Mouse (Mus musculus): Measurements from ENCODE around the gene Lypd8.
"Not testable (repeated sequence)": the region's sequence is repeated elsewhere in the genome, so short reads cannot be mapped to it uniquely, and the experiment has no call there.

Gene Lypd8

GRCm38 (mm10) chr11:58378763-58379278 is at the start of gene Lypd8:
TSS of gene Lypd8 (plus strand) at chr11:58379043.
- DNase-seq = no peak

GRCm38 (mm10) chr11:58329906-58330275 is 49.0 kb upstream of the Lypd8 start:
- DNase-seq = no peak

GRCm38 (mm10) chr11:58330276-58331148 is 48.3 kb upstream of the Lypd8 start, which contains the start of the genes Zfp672 and Sh3bp5l:
TSS of gene Zfp672 (minus strand) at chr11:58330339.
TSS of gene Sh3bp5l (plus strand) at chr11:58330724.
- peak; percentile 82 to 85 for DNase-seq

GRCm38 (mm10) chr11:58331149-58331495 is 47.7 kb upstream of the Lypd8 start:
- no peak for DNase-seq

- DNase-seq = no peak
Measured at GRCm38 (mm10) chr11:58331546-58331945, 47.3 kb upstream of the Lypd8 start.

- no peak for DNase-seq
Measured at GRCm38 (mm10) chr11:58334746-58335145, 44.1 kb upstream of the Lypd8 start.

- no peak for DNase-seq
Measured at GRCm38 (mm10) chr11:58346745-58347144, 32.1 kb upstream of the Lypd8 start.

GRCm38 (mm10) chr11:58350628-58351027 is 28.2 kb upstream of the Lypd8 start:
- DNase-seq = no peak

- DNase-seq = no peak
Measured at GRCm38 (mm10) chr11:58351179-58351578, 27.7 kb upstream of the Lypd8 start.

GRCm38 (mm10) chr11:58352681-58353548 is 25.9 kb upstream of the Lypd8 start:
- no peak for DNase-seq

- no peak for DNase-seq
Measured at GRCm38 (mm10) chr11:58353709-58354108, 25.1 kb upstream of the Lypd8 start.

- DNase-seq = no peak
Measured at GRCm38 (mm10) chr11:58354476-58354875, 24.4 kb upstream of the Lypd8 start.

GRCm38 (mm10) chr11:58354927-58355326 is 23.9 kb upstream of the Lypd8 start:
- DNase-seq = no peak

GRCm38 (mm10) chr11:58357042-58357441 is 21.8 kb upstream of the Lypd8 start:
- DNase-seq = no peak

- DNase-seq = no peak
Measured at GRCm38 (mm10) chr11:58357844-58358534, 20.9 kb upstream of the Lypd8 start.

- DNase-seq = not testable (repeated sequence)
Measured at GRCm38 (mm10) chr11:58362562-58362961, 16.3 kb upstream of the Lypd8 start.

- DNase-seq = no peak
Measured at GRCm38 (mm10) chr11:58364454-58364853, 14.4 kb upstream of the Lypd8 start.

- not testable (repeated sequence) for DNase-seq
Measured at GRCm38 (mm10) chr11:58366191-58366590, 12.7 kb upstream of the Lypd8 start.

GRCm38 (mm10) chr11:58377273-58377672 is 1.6 kb upstream of the Lypd8 start:
- no peak for DNase-seq

- DNase-seq = no peak
Measured at GRCm38 (mm10) chr11:58377686-58378085, 1.2 kb upstream of the Lypd8 start.

GRCm38 (mm10) chr11:58379516-58379915 is 673 bp downstream of the Lypd8 start:
- no peak for DNase-seq

- DNase-seq = no peak
Measured at GRCm38 (mm10) chr11:58382471-58382870, 3.6 kb downstream of the Lypd8 start.

Measured in thymus, postnatal 36 days (tissue).